Mouse (Mus musculus) embryonic facial prominence, embryonic 13.5 days (tissue): ENCODE data around the gene Ccdc114. TPM values are rescaled to one million over a fixed set of nuclear protein-coding genes. Genes with fewer than 3 reads are reported as not detected.
A peak's percentile ranks its signal among the peaks of the same experiment; 100 is the strongest.
"Not testable (repeated sequence)": the region's sequence is repeated elsewhere in the genome, so short reads cannot be mapped to it uniquely, and the experiment has no call there.

Source experiments
- ATAC-seq: fragments of 200-750 bp; cut with Nextera tagmentation; 2 replicates; pipeline ENCODE4 v1.8.0; 2017; ENCODE audit warnings: low read depth; ENCODE audit not compliant: insufficient number of reproducible peaks, insufficient read depth, low FRiP score, low TSS enrichment
- H3K27ac ChIP-seq: fragments of 300-500 bp; sonication (generic); 2 replicates; pipeline ENCODE4 v1.5.1; 2015; ENCODE audit warnings: moderate library complexity, mild to moderate bottlenecking, inconsistent platforms
- H3K27me3 ChIP-seq: fragments of 300-500 bp; sonication (generic); 2 replicates; pipeline ENCODE4 v1.6.1; 2015; ENCODE audit warnings: mild to moderate bottlenecking, inconsistent platforms
- H3K36me3 ChIP-seq: fragments of 300-500 bp; sonication (generic); 2 replicates; pipeline ENCODE4 v1.6.1; 2015; ENCODE audit warnings: mild to moderate bottlenecking, inconsistent platforms
- H3K4me1 ChIP-seq: fragments of 300-500 bp; sonication (generic); 2 replicates; pipeline ENCODE4 v1.6.1; 2015; ENCODE audit warnings: inconsistent platforms
- H3K4me2 ChIP-seq: fragments of 300-500 bp; sonication (generic); 2 replicates; pipeline ENCODE4 v1.6.1; 2015; ENCODE audit warnings: moderate library complexity, mild to moderate bottlenecking, inconsistent platforms
- H3K4me3 ChIP-seq: fragments of 300-500 bp; sonication (generic); 2 replicates; pipeline ENCODE4 v1.5.1; 2015; ENCODE audit warnings: mild to moderate bottlenecking, inconsistent platforms
- H3K9ac ChIP-seq: fragments of 300-500 bp; sonication (generic); 2 replicates; pipeline ENCODE4 v1.6.1; 2015; ENCODE audit warnings: mild to moderate bottlenecking, inconsistent platforms
- H3K9me3 ChIP-seq: fragments of 300-500 bp; sonication (generic); 2 replicates; pipeline ENCODE4 v1.6.1; 2016; ENCODE audit warnings: inconsistent platforms
- WGBS: fragments of 180-500 bp; shearing (Covaris S2); methylation state at CpG from one replicate; pipeline ENCODE4 v1.1.7; 2015; ENCODE audit warnings: mixed read lengths; 5-methylcytosine and 5-hydroxymethylcytosine counted together
- polyA plus RNA-seq: library from polyadenylated mRNA; unstranded; fragments of >200 nt; fragmentation: Nextera tagmentation; extraction: Ambion mirVana; gene quantifications from 2 replicates; pipeline ENCODE4 v1.2.1, GENCODE M21; 2015

The Ccdc114 gene
- polyA plus RNA-seq: 2.4 and 3.2 TPM in 2 replicates

DNA sequence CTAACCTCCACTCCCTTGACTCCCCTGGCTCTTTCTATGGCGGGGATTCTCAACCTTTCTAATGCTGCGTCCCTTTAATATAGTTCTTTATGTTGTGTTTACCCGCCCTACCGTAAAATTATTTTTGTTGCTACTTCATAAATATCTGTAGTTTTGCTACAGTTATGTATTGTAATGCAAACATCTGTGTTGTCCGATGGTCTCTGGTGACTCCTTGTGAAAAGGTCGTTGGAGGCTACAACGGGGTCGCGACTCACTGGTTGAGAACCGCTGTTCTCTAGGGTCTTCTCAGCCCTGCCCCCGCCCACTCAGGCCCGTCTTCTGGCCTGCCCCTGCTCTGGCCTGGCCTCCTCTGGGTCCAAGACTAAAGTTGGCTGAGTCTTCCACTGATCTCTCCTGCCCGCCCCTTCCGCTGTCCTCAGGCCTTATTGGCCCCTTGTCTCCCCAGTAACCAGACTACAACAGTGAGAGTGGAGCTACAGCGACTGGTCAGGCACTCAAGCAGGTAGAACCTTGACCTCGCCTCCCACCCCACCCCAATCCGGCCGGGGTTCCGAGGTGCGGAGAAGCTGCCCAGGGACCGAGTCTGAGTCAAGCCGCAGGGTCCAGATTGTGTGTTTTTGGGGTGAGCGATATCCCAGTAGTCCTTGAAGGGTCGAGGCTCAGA, at the start of gene Ccdc114:
Ccdc114 (plus strand) TSS at position 311 of the 667 bp plus-strand sequence.
- ATAC-seq: no peak
- 9% methylated on average over 24 of the region's 24 CpGs for WGBS
- peaks cover 49% of the 10 kb centered on the region for H3K4me1 ChIP-seq
- peaks cover 7% of the 10 kb centered on the region; the same call in 1 of the 2 replicates for H3K9me3 ChIP-seq
- H3K9ac ChIP-seq: peak within 1 kb of the TSS; percentile 49
- H3K4me3 ChIP-seq: peak within 1 kb of the TSS; percentile 44
- peak within 1 kb of the TSS; percentile 93 for H3K27ac ChIP-seq
- H3K4me2 ChIP-seq: peak within 1 kb of the TSS; percentile 76
- H3K36me3 ChIP-seq: peaks cover 5% of the 10 kb centered on the region
- peaks cover 11% of the 10 kb centered on the region for H3K27me3 ChIP-seq

DNA sequence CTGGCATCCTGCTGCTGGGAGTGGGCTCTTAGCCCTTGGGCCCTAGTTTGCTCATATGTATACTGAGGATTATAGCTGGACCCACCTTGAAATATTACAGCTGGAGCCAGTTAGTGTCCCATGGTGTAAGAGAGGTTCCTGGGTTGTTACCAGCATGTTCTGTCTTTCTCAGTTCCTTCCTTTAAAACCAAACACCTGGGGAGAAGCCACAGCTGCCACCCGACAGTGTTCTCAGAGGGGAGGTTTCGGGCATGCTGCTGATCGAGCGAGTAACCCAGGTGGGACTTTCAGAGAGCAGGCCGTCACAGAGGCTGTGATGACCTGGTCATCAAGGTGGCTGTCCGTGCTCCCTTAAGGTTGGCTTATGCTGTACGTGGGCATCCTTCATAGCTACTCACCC, 47.0 kb upstream of the Ccdc114 start:
- H3K4me3 ChIP-seq: no peak overlapping the region
- peaks cover 20% of the 10 kb centered on the region for H3K4me1 ChIP-seq
- WGBS: 98% methylated on average over 7 of the region's 7 CpGs
- no peak for ATAC-seq
- peaks cover 3% of the 10 kb centered on the region for H3K27me3 ChIP-seq
- peaks cover 74% of the 10 kb centered on the region for H3K36me3 ChIP-seq
- no peak overlapping the region for H3K4me2 ChIP-seq
- H3K27ac ChIP-seq: no peak overlapping the region
- 0 out of 2 replicates have a peak, but pooled peaks cover 3% of the 10 kb centered on the region for H3K9me3 ChIP-seq
- H3K9ac ChIP-seq: no peak overlapping the region

DNA sequence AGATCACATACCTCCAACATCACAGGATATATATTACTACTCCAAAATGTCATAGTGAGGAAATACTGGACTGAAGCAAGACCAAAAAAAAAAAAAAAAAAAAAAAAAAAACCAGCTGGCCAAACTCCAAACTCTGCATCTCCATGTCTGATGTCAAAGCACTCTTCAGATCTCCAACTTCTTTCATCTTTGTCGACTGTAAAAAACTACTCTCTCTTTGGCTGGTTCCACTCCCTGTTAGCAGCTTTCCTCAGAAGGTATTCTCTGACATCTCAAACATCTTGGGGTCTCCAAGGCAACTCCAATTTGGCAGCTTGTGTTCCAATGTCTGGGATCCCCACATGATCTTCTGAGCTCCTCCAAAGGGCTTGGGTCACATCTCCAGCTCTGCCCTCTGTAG, 45.6 kb upstream of the Ccdc114 start, which contains the start of gene Grin2d:
Grin2d (minus strand) TSS at position 101 of the 400 bp plus-strand sequence.
- H3K27me3 ChIP-seq, ATAC-seq, H3K9ac ChIP-seq, H3K4me3 ChIP-seq, H3K9me3 ChIP-seq, H3K27ac ChIP-seq, H3K4me2 ChIP-seq: not testable (repeated sequence)
- peaks cover 20% of the 10 kb centered on the region for H3K4me1 ChIP-seq
- peaks cover 88% of the 10 kb centered on the region for H3K36me3 ChIP-seq
- 97% methylated on average over 1 of the region's 1 CpGs for WGBS

DNA sequence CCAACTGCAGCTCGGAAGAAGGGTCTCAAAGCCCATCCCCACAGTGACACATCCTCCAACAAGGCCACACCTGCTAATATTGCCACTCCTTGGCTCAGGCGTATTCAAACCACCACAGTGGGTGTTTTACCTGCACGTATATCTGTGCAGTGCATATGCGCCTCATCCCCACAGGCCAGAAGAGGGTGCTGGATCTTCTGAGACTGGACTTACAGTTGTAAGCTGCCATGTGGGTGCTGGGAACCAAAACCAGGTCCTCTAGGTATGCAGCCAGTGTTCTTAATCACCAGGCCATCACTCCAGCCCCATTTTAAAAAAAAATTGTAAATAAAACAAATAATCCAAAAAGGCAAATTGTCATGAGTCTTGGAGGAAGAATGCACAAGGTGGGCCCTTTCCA, 43.3 kb upstream of the Ccdc114 start:
- 0 out of 2 replicates have a peak, but pooled peaks cover 3% of the 10 kb centered on the region for H3K9me3 ChIP-seq
- H3K4me2 ChIP-seq: no peak overlapping the region
- 97% methylated on average over 4 of the region's 4 CpGs for WGBS
- H3K27me3 ChIP-seq: no peaks in the 10 kb centered on the region
- peaks cover 2% of the 10 kb centered on the region; the same call in 1 of the 2 replicates for H3K4me1 ChIP-seq
- H3K36me3 ChIP-seq: peaks cover 96% of the 10 kb centered on the region
- no peak overlapping the region for H3K27ac ChIP-seq
- H3K4me3 ChIP-seq: no peak overlapping the region
- no peak overlapping the region for H3K9ac ChIP-seq
- no peak for ATAC-seq

DNA sequence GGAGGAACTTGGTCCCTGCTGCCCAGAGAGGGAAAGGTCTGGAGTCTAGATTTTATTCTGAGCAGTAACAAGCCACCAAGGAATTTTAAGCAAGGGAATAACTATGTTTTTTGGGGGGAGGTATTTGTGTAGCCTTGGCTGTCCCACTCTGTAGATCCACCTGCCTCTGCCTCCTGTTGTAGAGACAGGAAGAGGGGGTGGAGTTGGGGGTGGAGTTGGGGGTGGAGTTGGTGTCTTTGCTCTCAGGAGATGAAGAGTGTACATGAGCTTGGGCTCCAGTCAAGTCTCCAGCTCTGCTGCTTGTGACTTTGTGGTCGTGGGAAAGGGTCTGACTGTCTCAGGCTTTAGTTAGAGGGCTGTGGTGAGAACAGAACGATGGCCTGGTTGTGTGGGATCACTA, 42.9 kb upstream of the Ccdc114 start:
- H3K4me1 ChIP-seq: no peaks in the 10 kb centered on the region
- 83% methylated on average over 2 of the region's 2 CpGs for WGBS
- 0 out of 2 replicates have a peak, but pooled peaks cover 3% of the 10 kb centered on the region for H3K9me3 ChIP-seq
- no peak overlapping the region for H3K9ac ChIP-seq
- no peak overlapping the region for H3K27ac ChIP-seq
- H3K36me3 ChIP-seq: peaks cover 93% of the 10 kb centered on the region
- no peak for ATAC-seq
- no peak overlapping the region for H3K4me3 ChIP-seq
- H3K4me2 ChIP-seq: no peak overlapping the region
- no peaks in the 10 kb centered on the region for H3K27me3 ChIP-seq

DNA sequence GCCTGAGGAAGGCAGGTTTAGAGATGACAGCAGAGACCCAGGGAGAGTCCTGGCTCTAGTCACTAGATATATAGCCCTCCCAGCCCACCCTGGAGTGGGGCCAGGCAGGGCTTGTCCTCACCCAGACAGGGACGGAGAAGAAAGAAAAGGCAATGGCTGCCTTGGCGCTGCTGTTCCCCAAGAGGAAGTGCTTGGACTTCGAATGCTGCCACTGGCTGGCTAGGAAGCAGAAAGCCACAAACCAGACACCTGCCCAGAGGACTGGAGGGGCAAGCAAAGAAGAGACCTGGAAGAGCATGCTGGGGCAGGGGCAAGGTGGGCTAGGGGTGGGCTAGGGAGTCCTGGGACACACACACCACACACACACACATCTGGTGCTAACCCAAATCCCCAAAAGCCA, 36.6 kb upstream of the Ccdc114 start:
- 57% methylated on average over 3 of the region's 3 CpGs for WGBS
- peaks cover 35% of the 10 kb centered on the region for H3K36me3 ChIP-seq
- no peaks in the 10 kb centered on the region for H3K4me1 ChIP-seq
- H3K9ac ChIP-seq: 0 out of 2 replicates have a peak overlapping the region, but pooled peaks have one; percentile 22
- no peak overlapping the region for H3K4me3 ChIP-seq
- no peak for ATAC-seq
- H3K27ac ChIP-seq: no peak overlapping the region
- no peaks in the 10 kb centered on the region for H3K9me3 ChIP-seq
- H3K4me2 ChIP-seq: no peak overlapping the region
- H3K27me3 ChIP-seq: no peaks in the 10 kb centered on the region

DNA sequence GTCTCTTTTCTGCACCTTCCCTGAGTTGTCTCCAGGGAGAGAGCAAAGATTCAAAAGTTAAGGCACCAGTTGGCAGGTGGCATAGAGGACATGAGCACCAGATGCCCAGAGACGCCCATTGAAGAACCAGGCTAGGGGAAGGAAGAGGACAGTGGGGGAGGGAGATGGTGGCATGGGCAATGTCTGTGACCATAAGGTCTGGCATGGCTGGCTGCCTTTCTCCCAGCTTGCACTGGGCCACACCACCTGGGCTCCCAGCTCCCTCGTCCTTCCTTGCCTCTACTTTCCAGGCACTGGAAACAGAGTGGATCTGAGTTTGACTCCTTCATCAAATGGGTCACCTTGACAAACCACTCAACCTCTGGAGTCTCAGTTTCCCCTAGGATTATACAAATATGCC, 31.2 kb upstream of the Ccdc114 start:
- Histone ChIP-seq H3K4me1 (peaks cover 7% of the 10 kb centered on the region; the same call in 1 of the 2 replicates), H3K27me3 (no peaks in the 10 kb centered on the region), H3K36me3 (no peaks in the 10 kb centered on the region), H3K4me2 (no peak overlapping the region), H3K27ac (no peak overlapping the region), H3K9ac (no peak overlapping the region), H3K9me3 (no peaks in the 10 kb centered on the region), H3K4me3 (no peak overlapping the region)
- ATAC-seq: no peak
- 66% methylated on average over 2 of the region's 2 CpGs for WGBS

DNA sequence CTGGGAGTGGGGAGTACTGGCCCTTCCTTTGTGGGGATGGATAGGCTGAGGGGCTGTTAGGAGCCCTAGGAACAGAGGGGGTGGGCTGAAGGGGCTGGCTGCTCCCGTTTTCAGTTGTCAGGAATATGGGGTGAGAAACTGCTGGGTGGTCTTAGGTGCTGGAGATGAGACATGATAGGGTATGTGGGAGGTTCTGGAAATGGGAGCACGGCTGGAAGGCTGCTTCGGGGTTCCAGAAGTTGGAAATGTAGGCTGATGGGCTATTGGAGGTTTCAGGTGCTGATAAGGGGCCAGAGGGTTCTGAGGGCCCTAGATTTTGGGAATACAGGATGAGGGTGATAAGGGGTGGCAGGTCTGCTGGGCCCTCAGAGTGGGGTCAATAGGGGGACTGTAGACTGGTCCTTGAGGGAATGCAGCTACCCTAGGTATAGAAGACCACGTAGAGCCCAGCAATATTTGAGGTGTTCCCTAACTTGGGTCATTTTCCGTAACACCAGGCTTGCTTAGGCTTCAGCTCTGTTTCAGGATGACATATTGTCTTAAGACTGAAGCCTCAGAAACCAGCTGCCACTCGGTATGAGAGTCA, 27.8 kb upstream of the Ccdc114 start:
- 0 out of 2 replicates have a peak overlapping the region, but pooled peaks have one; percentile 21 for H3K9ac ChIP-seq
- H3K4me3 ChIP-seq: peak overlapping the region; percentile 60
- 81% methylated on average over 6 of the region's 6 CpGs for WGBS
- H3K4me1 ChIP-seq: peaks cover 13% of the 10 kb centered on the region
- H3K27me3 ChIP-seq: no peaks in the 10 kb centered on the region
- ATAC-seq: no peak
- no peak overlapping the region for H3K27ac ChIP-seq
- H3K36me3 ChIP-seq: no peaks in the 10 kb centered on the region
- H3K9me3 ChIP-seq: no peaks in the 10 kb centered on the region
- H3K4me2 ChIP-seq: peak overlapping the region; percentile 91

DNA sequence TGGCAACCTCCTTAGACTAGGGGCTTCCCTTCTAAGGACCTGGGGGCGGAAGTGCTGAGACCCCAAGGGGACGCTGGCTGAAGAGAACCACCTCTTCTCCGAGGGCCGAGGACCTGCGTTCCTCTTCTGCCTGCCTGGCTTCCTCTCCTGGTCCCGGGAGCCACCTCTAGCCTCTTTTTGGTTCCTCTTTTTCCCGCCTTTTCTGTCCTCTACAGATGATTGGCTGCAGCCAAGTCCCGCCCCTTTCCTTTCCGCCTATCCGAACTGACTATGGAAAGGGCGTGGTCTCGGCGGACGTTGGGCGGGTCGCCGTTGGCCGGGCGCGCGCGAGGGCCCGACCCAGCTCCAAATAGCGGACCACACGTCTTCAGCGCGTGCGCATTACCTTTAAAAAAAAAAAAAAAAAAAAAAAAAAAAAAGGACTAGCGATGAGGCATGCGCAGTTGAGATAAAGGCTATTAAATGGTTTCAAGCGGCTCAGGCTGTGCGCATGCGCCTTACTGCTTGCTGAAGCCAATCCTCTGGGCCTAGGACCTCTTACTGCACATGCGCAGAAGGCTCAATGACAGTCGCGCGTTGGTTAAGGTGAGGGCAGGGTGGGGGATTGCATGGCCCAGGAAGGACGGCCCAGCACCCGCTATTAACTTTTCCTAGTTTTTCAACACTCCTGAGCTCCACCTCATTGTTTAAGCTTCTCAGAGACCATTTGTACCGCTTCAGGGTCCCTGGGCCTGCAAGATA, 27.2 kb upstream of the Ccdc114 start, which contains the start of the genes Syngr4 and Tmem143:
Syngr4 (minus strand) TSS at position 198 of the 741 bp plus-strand sequence.
Tmem143 (plus strand) TSS at position 425 of the 741 bp plus-strand sequence.
- Histone ChIP-seq H3K4me1 (peaks cover 13% of the 10 kb centered on the region), H3K9ac (peak within 1 kb of the TSS; percentile 83), H3K4me3 (peak within 1 kb of the TSS; percentile 60), H3K36me3 (no peaks in the 10 kb centered on the region), H3K9me3 (no peaks in the 10 kb centered on the region), H3K27me3 (no peaks in the 10 kb centered on the region), H3K27ac (peak within 1 kb of the TSS; percentile 80), H3K4me2 (peak within 1 kb of the TSS; percentile 91)
- ATAC-seq: peak; percentile 87
- WGBS: 1% methylated on average over 40 of the region's 40 CpGs

DNA sequence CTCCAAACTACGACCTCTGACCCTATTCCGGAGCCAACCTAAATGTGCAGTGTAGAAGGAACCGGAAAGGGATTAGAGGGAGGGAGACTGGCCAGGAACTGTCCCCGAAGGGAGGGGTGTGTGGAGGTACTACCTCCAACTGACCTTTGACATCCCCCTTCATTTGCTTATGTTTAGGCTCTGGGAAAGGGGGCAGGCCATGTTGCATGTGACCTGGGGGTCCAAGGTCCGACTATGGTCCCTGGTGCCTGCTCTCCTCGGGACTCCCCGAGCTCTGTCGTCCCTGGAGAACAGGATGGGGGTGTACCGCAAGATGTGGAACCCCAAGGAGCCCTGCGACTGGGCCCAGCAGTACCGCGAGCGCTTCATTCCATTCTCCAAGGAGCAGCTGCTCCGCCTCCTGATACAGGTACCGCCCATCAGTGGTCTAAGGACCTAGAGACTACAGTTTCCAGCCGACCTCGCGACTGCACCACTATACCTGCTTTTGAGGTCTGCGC, 26.6 kb upstream of the Ccdc114 start:
- Histone ChIP-seq H3K27me3 (no peaks in the 10 kb centered on the region), H3K4me1 (peaks cover 13% of the 10 kb centered on the region), H3K9ac (peak overlapping the region; percentile 83), H3K36me3 (no peaks in the 10 kb centered on the region), H3K4me3 (peak overlapping the region; percentile 60), H3K4me2 (peak overlapping the region; percentile 91), H3K9me3 (no peaks in the 10 kb centered on the region), H3K27ac (peak overlapping the region; percentile 80)
- peak; percentile 29; the same call in 1 of the 2 replicates for ATAC-seq
- 2% methylated on average over 19 of the region's 19 CpGs for WGBS

DNA sequence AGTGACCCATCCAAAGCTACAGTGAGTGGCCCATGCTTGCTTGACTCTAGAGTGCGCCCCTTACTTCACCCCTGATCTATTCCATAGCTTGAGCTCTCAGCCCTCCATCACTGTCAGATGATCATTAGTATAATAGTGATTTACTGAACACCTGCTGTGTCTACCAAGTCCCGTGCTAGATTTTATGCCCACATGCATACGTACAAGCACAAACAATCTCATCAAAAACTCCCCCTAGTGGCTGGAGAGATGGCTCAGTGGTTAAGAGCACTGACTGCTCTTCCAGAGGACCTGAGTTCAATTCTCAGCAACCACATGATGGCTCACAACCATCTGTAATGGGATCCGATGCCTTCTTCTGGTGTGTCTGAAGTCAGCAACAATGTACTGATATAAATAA, 25.7 kb upstream of the Ccdc114 start:
- 0 out of 2 replicates have a peak overlapping the region, but pooled peaks have one; percentile 83 for H3K9ac ChIP-seq
- not testable (repeated sequence) for H3K27me3 ChIP-seq, H3K27ac ChIP-seq, H3K9me3 ChIP-seq, ATAC-seq, H3K36me3 ChIP-seq
- H3K4me1 ChIP-seq: peaks cover 13% of the 10 kb centered on the region
- 64% methylated on average over 4 of the region's 4 CpGs for WGBS
- peak overlapping the region; percentile 60; the same call in 1 of the 2 replicates for H3K4me3 ChIP-seq
- H3K4me2 ChIP-seq: peak overlapping the region; percentile 91
